Mouse (Mus musculus) heart, embryonic 13.5 days (tissue): Measurements from ENCODE around the gene Coq10a. TPM values are rescaled to one million over a fixed set of nuclear protein-coding genes. Genes with fewer than 3 reads are reported as not detected.

Source experiments
- ATAC-seq: fragments of 200-750 bp; cut with Nextera tagmentation; 2 replicates; pipeline ENCODE4 v1.8.0; 2017; ENCODE audit warnings: moderate TSS enrichment; ENCODE audit not compliant: insufficient number of reproducible peaks, low FRiP score, low TSS enrichment; ENCODE audit errors: extremely low read depth
- H3K27ac ChIP-seq: fragments of 300-500 bp; sonication (generic); replicated peaks from 2 replicates; pipeline ENCODE4 v1.5.1; 2015; ENCODE audit warnings: moderate library complexity, mild to moderate bottlenecking, inconsistent platforms
- H3K27me3 ChIP-seq: fragments of 300-500 bp; sonication (generic); replicated peaks from 2 replicates; pipeline ENCODE4 v1.6.1; 2015; ENCODE audit warnings: mild to moderate bottlenecking, inconsistent platforms
- H3K36me3 ChIP-seq: fragments of 300-500 bp; sonication (generic); 2 replicates; pipeline ENCODE4 v1.6.1; 2015; ENCODE audit warnings: mild to moderate bottlenecking, inconsistent platforms
- H3K4me1 ChIP-seq: fragments of 300-500 bp; sonication (generic); 2 replicates; pipeline ENCODE4 v1.6.1; 2015; ENCODE audit warnings: inconsistent platforms
- H3K4me2 ChIP-seq: fragments of 300-500 bp; sonication (generic); 2 replicates; pipeline ENCODE4 v1.6.1; 2015; ENCODE audit warnings: inconsistent platforms, mild to moderate bottlenecking, moderate library complexity
- H3K4me3 ChIP-seq: fragments of 300-500 bp; sonication (generic); 2 replicates; pipeline ENCODE4 v1.5.1; 2015; ENCODE audit warnings: moderate library complexity, mild to moderate bottlenecking, inconsistent platforms
- H3K9ac ChIP-seq: fragments of 300-500 bp; sonication (generic); 2 replicates; pipeline ENCODE4 v1.6.1; 2015; ENCODE audit warnings: inconsistent platforms, mild to moderate bottlenecking, moderate library complexity
- H3K9me3 ChIP-seq: fragments of 300-500 bp; sonication (generic); 2 replicates; pipeline ENCODE4 v1.6.1; 2016; ENCODE audit warnings: inconsistent platforms
- whole genome bisulfite sequencing: fragments of 180-500 bp; shearing (Covaris S2); methylation state at CpG from one replicate; pipeline ENCODE4 v1.1.7; 2015; ENCODE audit warnings: mixed read lengths; 5-methylcytosine and 5-hydroxymethylcytosine counted together
- polyA plus RNA-seq: library from polyadenylated mRNA; unstranded; fragments of >200 nt; fragmentation: Nextera tagmentation; extraction: Ambion mirVana; gene quantifications from 2 replicates; pipeline ENCODE4 v1.2.1, GENCODE M21; 2015

Coq10a gene
- polyA plus RNA-seq, 1 experiment from 2014 or later: 11.8 TPM

- Histone ChIP-seq H3K4me2 (no peak overlapping the region), H3K9ac (no peak overlapping the region), H3K27me3 (no peaks in the 10 kb centered on the region), H3K36me3 (peaks cover 74% of the 10 kb centered on the region), H3K4me3 (no peak overlapping the region), H3K27ac (no peak overlapping the region), H3K4me1 (peaks cover 29% of the 10 kb centered on the region), H3K9me3 (no peaks in the 10 kb centered on the region)
- ATAC-seq: no peak
- 83% methylated on average over 5 of the region's 5 CpGs for WGBS
Measured at GRCm38 (mm10) chr10:128380565-128380964, 11.8 kb upstream of the Coq10a start.

GRCm38 (mm10) chr10:128379260-128379659, 10.5 kb upstream of the Coq10a start:
- Histone ChIP-seq H3K9ac (peak overlapping the region; percentile 98; the same call in 1 of the 2 replicates), H3K4me1 (peaks cover 29% of the 10 kb centered on the region), H3K27me3 (no peaks in the 10 kb centered on the region), H3K9me3 (no peaks in the 10 kb centered on the region), H3K4me2 (no peak overlapping the region), H3K4me3 (no peak overlapping the region), H3K27ac (no peak overlapping the region), H3K36me3 (peaks cover 61% of the 10 kb centered on the region)
- no peak for ATAC-seq
- 94% methylated on average over 7 of the region's 7 CpGs for WGBS

DNA sequence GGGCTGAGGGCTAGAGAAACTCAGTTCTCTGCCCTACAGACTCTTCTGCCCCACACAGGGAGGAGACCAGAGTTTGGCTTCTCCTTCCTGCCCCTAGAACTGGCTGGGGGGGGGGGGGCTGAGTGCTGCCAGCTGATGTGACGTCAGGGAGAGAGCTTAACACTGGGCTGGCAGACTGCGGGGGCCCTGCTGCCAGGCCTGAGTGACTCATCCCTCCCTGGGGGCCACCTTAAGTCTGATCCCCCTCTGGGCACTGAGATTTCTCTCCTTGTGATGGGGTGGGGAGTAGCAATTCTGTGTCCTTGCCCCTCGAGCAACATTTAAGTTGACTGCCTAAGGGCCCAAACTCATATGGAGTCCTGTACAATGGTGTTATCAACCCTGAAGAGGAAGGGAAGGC, 9.7 kb upstream of the Coq10a start:
- no peak overlapping the region for H3K27ac ChIP-seq
- H3K4me2 ChIP-seq: peak overlapping the region; percentile 83
- WGBS: 70% methylated on average over 3 of the region's 3 CpGs
- no peak for ATAC-seq
- no peaks in the 10 kb centered on the region for H3K27me3 ChIP-seq
- H3K9ac ChIP-seq: peak overlapping the region; percentile 98
- peaks cover 53% of the 10 kb centered on the region for H3K36me3 ChIP-seq
- peaks cover 30% of the 10 kb centered on the region for H3K4me1 ChIP-seq
- H3K4me3 ChIP-seq: peak overlapping the region; percentile 87
- no peaks in the 10 kb centered on the region for H3K9me3 ChIP-seq

DNA sequence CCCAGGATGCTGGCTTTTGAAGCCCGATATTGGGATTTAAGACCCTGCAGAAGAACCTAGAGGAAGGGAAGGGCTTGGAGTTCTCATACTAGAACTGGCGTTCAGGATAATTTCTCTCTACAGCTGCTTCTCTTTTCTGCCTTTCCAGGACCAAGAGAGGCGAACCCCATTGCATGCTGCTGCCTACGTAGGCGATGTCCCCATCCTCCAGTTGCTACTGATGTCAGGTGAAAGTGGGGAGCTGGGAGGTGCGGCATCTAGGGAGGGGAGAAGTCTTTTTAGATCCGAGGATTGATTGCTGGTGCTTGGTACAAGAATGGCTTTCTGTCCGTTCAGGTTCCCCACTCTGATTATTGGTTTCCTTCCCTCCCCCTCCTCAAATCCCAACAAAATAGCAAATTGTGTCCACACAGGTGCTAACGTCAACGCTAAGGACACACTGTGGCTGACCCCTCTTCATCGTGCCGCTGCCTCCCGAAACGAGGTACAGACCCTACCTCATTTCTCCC, 9.2 kb upstream of the Coq10a start:
- H3K4me2 ChIP-seq: peak overlapping the region; percentile 83
- peak overlapping the region; percentile 98 for H3K9ac ChIP-seq
- ATAC-seq: no peak
- H3K4me3 ChIP-seq: peak overlapping the region; percentile 87
- WGBS: 61% methylated on average over 14 of the region's 14 CpGs
- H3K9me3 ChIP-seq: no peaks in the 10 kb centered on the region
- H3K4me1 ChIP-seq: peaks cover 35% of the 10 kb centered on the region
- no peaks in the 10 kb centered on the region for H3K27me3 ChIP-seq
- peaks cover 48% of the 10 kb centered on the region for H3K36me3 ChIP-seq
- peak overlapping the region; percentile 94 for H3K27ac ChIP-seq

DNA sequence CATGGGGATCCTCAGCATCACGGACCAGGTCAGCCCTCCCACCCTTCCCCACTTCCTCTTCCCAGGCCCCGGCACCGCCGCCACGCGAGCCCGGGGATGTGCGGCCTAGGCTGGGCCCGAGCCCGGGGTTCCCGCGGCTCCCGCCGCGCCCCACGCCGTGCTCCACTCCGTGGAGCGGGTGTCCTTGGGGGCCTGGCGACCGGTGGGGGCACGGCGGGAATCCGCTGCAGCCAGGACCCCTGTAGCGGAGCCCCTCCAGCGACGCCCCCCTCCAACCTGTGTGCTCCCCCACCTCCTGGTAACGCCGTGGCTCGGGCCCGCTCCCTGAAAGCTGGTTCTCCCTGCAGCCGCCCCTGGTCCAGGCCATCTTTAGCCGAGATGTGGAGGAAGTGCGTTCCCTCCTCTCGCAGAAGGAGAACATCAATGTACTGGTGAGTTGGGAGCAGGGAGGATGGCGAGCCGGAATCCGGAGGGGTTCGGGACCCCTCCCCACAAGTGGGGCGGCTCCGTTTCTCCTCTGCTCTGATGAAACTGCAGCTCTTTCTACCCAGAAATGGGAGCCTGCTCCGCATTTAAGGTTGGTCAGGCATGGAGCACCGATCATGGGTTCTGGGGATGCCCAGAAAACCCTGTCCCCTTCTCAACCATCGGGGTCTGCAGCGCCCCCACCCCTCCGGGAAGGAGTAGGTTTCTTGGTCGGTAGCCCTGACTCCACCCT, 8.6 kb upstream of the Coq10a start:
- WGBS: under 1% methylated on average over 46 of the region's 47 CpGs

GRCm38 (mm10) chr10:128376455-128377211, 7.8 kb upstream of the Coq10a start, which contains the start of gene Ankrd52:
Gene Ankrd52, plus strand, starts transcription at chr10:128377115.
- under 1% methylated on average over 73 of the region's 73 CpGs for WGBS

More for the DNA sequence above, 8.6 kb upstream of the Coq10a start:
- no peak for ATAC-seq
- H3K4me3 ChIP-seq: peak overlapping the region; percentile 87
- H3K4me1 ChIP-seq: peaks cover 38% of the 10 kb centered on the region
- peaks cover 42% of the 10 kb centered on the region for H3K36me3 ChIP-seq
- H3K9ac ChIP-seq: peak overlapping the region; percentile 98
- H3K4me2 ChIP-seq: peak overlapping the region; percentile 83
- H3K27ac ChIP-seq: peak overlapping the region; percentile 94
- no peaks in the 10 kb centered on the region for H3K9me3 ChIP-seq
- H3K27me3 ChIP-seq: no peaks in the 10 kb centered on the region

GRCm38 (mm10) chr10:128376099-128376454, 7.3 kb upstream of the Coq10a start:
- peak overlapping the region; percentile 87 for H3K4me3 ChIP-seq
- no peak for ATAC-seq
- 47% methylated on average over 4 of the region's 4 CpGs for WGBS
- H3K27ac ChIP-seq: peak overlapping the region; percentile 94
- peaks cover 38% of the 10 kb centered on the region for H3K4me1 ChIP-seq
- H3K9ac ChIP-seq: peak overlapping the region; percentile 98
- peaks cover 29% of the 10 kb centered on the region for H3K36me3 ChIP-seq
- H3K9me3 ChIP-seq: no peaks in the 10 kb centered on the region
- H3K4me2 ChIP-seq: peak overlapping the region; percentile 83
- no peaks in the 10 kb centered on the region for H3K27me3 ChIP-seq

More at GRCm38 (mm10) chr10:128376455-128377211, 7.8 kb upstream of the Coq10a start, which contains the start of gene Ankrd52:
- Histone ChIP-seq H3K27me3 (no peaks in the 10 kb centered on the region), H3K4me1 (peaks cover 38% of the 10 kb centered on the region), H3K4me3 (peak within 1 kb of the TSS; percentile 87), H3K36me3 (peaks cover 35% of the 10 kb centered on the region), H3K9me3 (no peaks in the 10 kb centered on the region), H3K9ac (peak within 1 kb of the TSS; percentile 98), H3K27ac (peak within 1 kb of the TSS; percentile 94), H3K4me2 (peak within 1 kb of the TSS; percentile 83)
- peak; percentile 89 for ATAC-seq

DNA sequence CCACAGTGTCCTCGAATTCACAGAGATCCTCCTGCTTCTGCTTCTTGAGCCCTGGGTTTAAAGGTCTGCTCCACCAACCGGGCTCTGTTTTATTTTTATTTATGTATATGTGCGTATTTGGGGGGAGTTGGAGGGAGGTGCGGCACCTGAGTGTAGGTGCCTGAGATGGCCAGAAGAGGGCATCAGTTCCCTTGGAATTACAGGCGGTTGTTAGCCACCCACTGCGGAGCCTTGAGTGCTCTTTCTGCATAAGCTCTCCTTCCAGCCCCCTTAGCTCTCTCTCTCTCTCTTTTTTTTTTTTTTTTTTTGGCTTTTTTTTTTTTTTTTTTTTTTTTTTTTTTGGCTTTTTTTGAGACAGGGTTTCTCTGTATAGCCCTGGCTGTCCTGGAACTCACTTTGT, 5.6 kb upstream of the Coq10a start:
- H3K36me3 ChIP-seq: peaks cover 12% of the 10 kb centered on the region
- no peaks in the 10 kb centered on the region for H3K9me3 ChIP-seq
- H3K4me3 ChIP-seq: no peak overlapping the region
- H3K27ac ChIP-seq: no peak overlapping the region
- no peak overlapping the region for H3K4me2 ChIP-seq
- H3K27me3 ChIP-seq: no peaks in the 10 kb centered on the region
- no peak overlapping the region for H3K9ac ChIP-seq
- 73% methylated on average over 6 of the region's 6 CpGs for WGBS
- H3K4me1 ChIP-seq: peaks cover 44% of the 10 kb centered on the region
- no peak for ATAC-seq

DNA sequence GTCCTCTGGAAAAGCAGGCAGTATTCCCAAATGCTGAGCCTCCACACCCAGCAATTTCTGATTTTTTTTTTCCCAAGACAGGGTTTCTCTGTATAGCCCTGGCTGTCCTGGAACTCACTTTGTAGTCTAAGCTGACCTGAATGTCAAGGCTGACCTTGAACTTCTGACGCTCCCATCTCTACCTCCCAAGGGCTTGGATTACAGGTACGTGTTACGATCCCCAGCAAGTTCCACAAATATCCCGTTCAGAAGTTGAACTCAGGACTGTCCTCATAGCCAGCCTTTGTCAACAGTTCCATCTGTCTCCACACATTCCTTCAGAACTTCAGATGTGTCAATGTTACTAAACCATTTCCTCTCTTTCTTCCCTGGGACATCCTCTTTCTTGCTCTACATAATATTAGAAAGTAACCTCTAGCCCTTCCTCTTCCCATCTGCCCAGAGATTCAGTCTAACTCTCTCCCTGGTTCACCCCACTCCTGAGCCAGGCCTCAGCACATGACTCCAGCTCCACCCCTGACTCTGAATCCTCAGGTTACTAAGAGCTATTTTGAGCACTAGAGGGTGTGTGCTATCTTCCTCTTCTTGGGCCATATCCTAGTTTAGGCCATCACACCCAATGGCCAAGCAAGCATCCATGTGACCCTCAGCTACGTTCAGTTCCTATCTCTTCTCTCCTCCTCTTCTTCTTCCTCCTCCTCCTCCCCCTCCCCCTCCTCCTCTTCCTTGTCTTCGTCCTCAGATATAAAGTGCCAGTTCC, 4.4 kb upstream of the Coq10a start:
- H3K4me1 ChIP-seq: peaks cover 36% of the 10 kb centered on the region
- H3K9ac ChIP-seq: no peak overlapping the region
- WGBS: 47% methylated on average over 6 of the region's 6 CpGs
- no peaks in the 10 kb centered on the region for H3K9me3 ChIP-seq
- no peak overlapping the region for H3K4me2 ChIP-seq
- ATAC-seq: no peak
- H3K4me3 ChIP-seq: no peak overlapping the region
- H3K27me3 ChIP-seq: no peaks in the 10 kb centered on the region
- peak overlapping the region; percentile 80 for H3K27ac ChIP-seq
- no peaks in the 10 kb centered on the region for H3K36me3 ChIP-seq

DNA sequence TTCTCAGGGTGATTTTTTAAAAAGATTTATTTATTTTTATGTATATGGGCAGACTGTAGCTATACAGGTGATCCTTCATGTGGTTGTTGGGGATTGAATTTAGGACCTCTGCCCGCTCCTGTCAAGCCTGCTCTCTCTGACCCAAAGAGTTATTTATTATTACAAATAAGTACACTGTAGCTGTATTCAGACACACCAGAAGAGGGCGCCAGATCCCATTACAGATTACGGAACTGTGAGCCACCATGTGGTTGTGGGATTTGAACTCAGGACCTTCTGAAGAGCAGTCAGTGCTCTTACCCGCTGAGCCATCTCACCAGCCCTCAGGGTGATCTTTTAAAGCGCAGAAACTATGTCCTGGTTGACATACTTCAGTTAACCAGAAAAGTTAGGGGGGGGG, 3.3 kb upstream of the Coq10a start:
- no peak overlapping the region for H3K4me3 ChIP-seq
- no peaks in the 10 kb centered on the region for H3K27me3 ChIP-seq
- WGBS: 77% methylated on average over 5 of the region's 5 CpGs
- H3K27ac ChIP-seq: no peak overlapping the region
- H3K4me1 ChIP-seq: peaks cover 39% of the 10 kb centered on the region
- H3K4me2 ChIP-seq: no peak overlapping the region
- ATAC-seq: no peak
- H3K9ac ChIP-seq: no peak overlapping the region
- no peaks in the 10 kb centered on the region for H3K36me3 ChIP-seq
- no peaks in the 10 kb centered on the region for H3K9me3 ChIP-seq

DNA sequence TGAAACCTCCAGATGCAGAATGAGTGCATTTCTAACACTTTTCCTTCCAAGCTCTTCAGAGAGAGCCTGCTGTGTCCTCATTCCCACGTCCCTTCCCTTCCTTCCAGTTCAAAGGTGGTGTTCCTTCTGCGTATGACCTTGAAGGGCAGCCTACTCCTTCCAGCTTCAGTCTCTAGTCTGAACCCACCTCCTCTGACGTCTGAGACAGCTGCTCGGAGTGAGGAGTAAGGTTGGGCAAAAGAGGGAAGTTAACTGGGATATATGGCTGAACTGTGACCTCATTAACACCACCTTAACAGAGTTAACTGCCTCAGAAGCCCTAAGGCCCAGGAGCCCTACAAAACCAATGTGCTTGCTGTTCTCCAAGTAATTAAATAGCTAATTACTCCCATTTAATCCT, 1.8 kb upstream of the Coq10a start:
- H3K4me1 ChIP-seq: peaks cover 32% of the 10 kb centered on the region
- H3K4me2 ChIP-seq: no peak overlapping the region
- WGBS: 54% methylated on average over 4 of the region's 4 CpGs
- H3K27ac ChIP-seq: no peak overlapping the region
- no peaks in the 10 kb centered on the region for H3K9me3 ChIP-seq
- 0 out of 2 replicates have a peak overlapping the region, but pooled peaks have one; percentile 6 for H3K9ac ChIP-seq
- ATAC-seq: no peak
- H3K36me3 ChIP-seq: peaks cover 3% of the 10 kb centered on the region
- H3K27me3 ChIP-seq: no peaks in the 10 kb centered on the region
- H3K4me3 ChIP-seq: no peak overlapping the region
